Mouse (Mus musculus): ENCODE data around the gene Fkbp8. TPM values are rescaled to one million over a fixed set of nuclear protein-coding genes. Genes with fewer than 3 reads are reported as not detected.

The Fkbp8 gene
- polyA plus RNA-seq, 1 experiment from 2014 or later = 203 TPM

GRCm38 (mm10) chr8:70513441-70513840, 14.1 kb upstream of the Fkbp8 start:
- no peak overlapping the region for H3K4me3 ChIP-seq
- WGBS = 34% methylated on average over 2 of the region's 2 CpGs
- peaks cover 36% of the 10 kb centered on the region for H3K4me1 ChIP-seq (replicated peaks)
- no peak overlapping the region for H3K4me2 ChIP-seq
- H3K9me3 ChIP-seq (replicated peaks) = no peaks in the 10 kb centered on the region
- H3K27ac ChIP-seq = no peak overlapping the region
- no peak overlapping the region for H3K9ac ChIP-seq
- no peak for ATAC-seq (replicated peaks; ENCODE audit: insufficient number of reproducible peaks, insufficient read depth, low FRiP score, low read depth)
- H3K36me3 ChIP-seq = peaks cover 25% of the 10 kb centered on the region
- no peaks in the 10 kb centered on the region for H3K27me3 ChIP-seq

- H3K27ac ChIP-seq = no peak overlapping the region
- H3K4me1 ChIP-seq (replicated peaks) = peaks cover 18% of the 10 kb centered on the region
- no peaks in the 10 kb centered on the region for H3K27me3 ChIP-seq
- H3K36me3 ChIP-seq = peaks cover 30% of the 10 kb centered on the region
- H3K4me3 ChIP-seq = no peak overlapping the region
- ATAC-seq (replicated peaks; ENCODE audit: insufficient number of reproducible peaks, insufficient read depth, low FRiP score, low read depth) = no peak
- H3K9ac ChIP-seq = no peak overlapping the region
- H3K9me3 ChIP-seq (replicated peaks) = no peaks in the 10 kb centered on the region
- WGBS = 74% methylated on average over 10 of the region's 10 CpGs
- H3K4me2 ChIP-seq = no peak overlapping the region
These were observed 9.4 kb upstream of the Fkbp8 start for GRCm38 (mm10) chr8:70517940-70518643.

- 88% methylated on average over 6 of the region's 6 CpGs for WGBS
- Histone ChIP-seq H3K9me3 (replicated peaks) (no peaks in the 10 kb centered on the region), H3K36me3 (peaks cover 28% of the 10 kb centered on the region), H3K4me1 (replicated peaks) (peaks cover 15% of the 10 kb centered on the region), H3K27ac (no peak overlapping the region), H3K4me2 (no peak overlapping the region), H3K9ac (no peak overlapping the region), H3K4me3 (no peak overlapping the region), H3K27me3 (no peaks in the 10 kb centered on the region)
- ATAC-seq (replicated peaks; ENCODE audit: insufficient number of reproducible peaks, insufficient read depth, low FRiP score, low read depth) = no peak
These were observed 8.5 kb upstream of the Fkbp8 start for GRCm38 (mm10) chr8:70519043-70519442.

GRCm38 (mm10) chr8:70519606-70520005, 7.9 kb upstream of the Fkbp8 start:
- no peak overlapping the region for H3K9ac ChIP-seq
- no peak overlapping the region for H3K27ac ChIP-seq
- H3K27me3 ChIP-seq = no peaks in the 10 kb centered on the region
- no peak for ATAC-seq (replicated peaks; ENCODE audit: insufficient number of reproducible peaks, insufficient read depth, low FRiP score, low read depth)
- peaks cover 23% of the 10 kb centered on the region for H3K36me3 ChIP-seq
- peaks cover 13% of the 10 kb centered on the region for H3K4me1 ChIP-seq (replicated peaks)
- no peak overlapping the region for H3K4me3 ChIP-seq
- 52% methylated on average over 2 of the region's 2 CpGs for WGBS
- H3K9me3 ChIP-seq (replicated peaks) = no peaks in the 10 kb centered on the region
- H3K4me2 ChIP-seq = no peak overlapping the region

GRCm38 (mm10) chr8:70522592-70523403, 4.7 kb upstream of the Fkbp8 start:
- H3K36me3 ChIP-seq = peaks cover 14% of the 10 kb centered on the region; the same call in 1 of the 2 replicates
- H3K9me3 ChIP-seq (replicated peaks) = no peaks in the 10 kb centered on the region
- peak; percentile 82 for ATAC-seq (replicated peaks; ENCODE audit: insufficient number of reproducible peaks, insufficient read depth, low FRiP score, low read depth)
- peak overlapping the region; percentile 85 for H3K27ac ChIP-seq
- H3K27me3 ChIP-seq = no peaks in the 10 kb centered on the region
- H3K4me3 ChIP-seq = peak overlapping the region; percentile 76
- peak overlapping the region; percentile 75 for H3K9ac ChIP-seq
- peaks cover 16% of the 10 kb centered on the region for H3K4me1 ChIP-seq (replicated peaks)
- H3K4me2 ChIP-seq = peak overlapping the region; percentile 64
- under 1% methylated on average over 51 of the region's 51 CpGs for WGBS

- Histone ChIP-seq H3K9me3 (replicated peaks) (no peaks in the 10 kb centered on the region), H3K4me2 (peak overlapping the region; percentile 76), H3K4me1 (replicated peaks) (peaks cover 24% of the 10 kb centered on the region), H3K9ac (peak overlapping the region; percentile 94), H3K36me3 (peaks cover 24% of the 10 kb centered on the region), H3K27ac (peak overlapping the region; percentile 87), H3K27me3 (no peaks in the 10 kb centered on the region), H3K4me3 (peak overlapping the region; percentile 82)
- ATAC-seq (replicated peaks; ENCODE audit: insufficient number of reproducible peaks, insufficient read depth, low FRiP score, low read depth) = no peak
- WGBS = 1% methylated on average over 8 of the region's 8 CpGs
These were observed 413 bp upstream of the Fkbp8 start for GRCm38 (mm10) chr8:70527111-70527511.

- Histone ChIP-seq H3K27ac (peak overlapping the region; percentile 87), H3K36me3 (peaks cover 36% of the 10 kb centered on the region), H3K9ac (peak overlapping the region; percentile 94), H3K4me1 (replicated peaks) (peaks cover 19% of the 10 kb centered on the region), H3K4me2 (peak overlapping the region; percentile 76), H3K27me3 (no peaks in the 10 kb centered on the region), H3K9me3 (replicated peaks) (no peaks in the 10 kb centered on the region), H3K4me3 (peak overlapping the region; percentile 82)
- no peak for ATAC-seq (replicated peaks; ENCODE audit: insufficient number of reproducible peaks, insufficient read depth, low FRiP score, low read depth)
- WGBS = 20% methylated on average over 13 of the region's 13 CpGs
These were observed 766 bp downstream of the Fkbp8 start for GRCm38 (mm10) chr8:70528182-70528797.

- Histone ChIP-seq H3K36me3 (peaks cover 46% of the 10 kb centered on the region), H3K4me1 (replicated peaks) (peaks cover 16% of the 10 kb centered on the region), H3K27me3 (no peaks in the 10 kb centered on the region), H3K9ac (0 out of 2 replicates have a peak overlapping the region, but pooled peaks have one; percentile 14), H3K9me3 (replicated peaks) (no peaks in the 10 kb centered on the region), H3K4me2 (peak overlapping the region; percentile 8; the same call in 1 of the 2 replicates), H3K4me3 (0 out of 2 replicates have a peak overlapping the region, but pooled peaks have one; percentile 10), H3K27ac (no peak overlapping the region)
- WGBS = 68% methylated on average over 5 of the region's 5 CpGs
- no peak for ATAC-seq (replicated peaks; ENCODE audit: insufficient number of reproducible peaks, insufficient read depth, low FRiP score, low read depth)
These were observed 1.8 kb downstream of the Fkbp8 start for GRCm38 (mm10) chr8:70529299-70529698.

- Histone ChIP-seq H3K4me1 (replicated peaks) (peaks cover 16% of the 10 kb centered on the region), H3K9ac (no peak overlapping the region), H3K27me3 (no peaks in the 10 kb centered on the region), H3K4me3 (no peak overlapping the region), H3K27ac (no peak overlapping the region), H3K36me3 (peaks cover 50% of the 10 kb centered on the region), H3K9me3 (replicated peaks) (no peaks in the 10 kb centered on the region), H3K4me2 (no peak overlapping the region)
- WGBS = 89% methylated on average over 3 of the region's 3 CpGs
- no peak for ATAC-seq (replicated peaks; ENCODE audit: insufficient number of reproducible peaks, insufficient read depth, low FRiP score, low read depth)
These were observed 2.2 kb downstream of the Fkbp8 start for GRCm38 (mm10) chr8:70529741-70530161.

GRCm38 (mm10) chr8:70530314-70530713, 2.8 kb downstream of the Fkbp8 start:
- ATAC-seq (replicated peaks; ENCODE audit: insufficient number of reproducible peaks, insufficient read depth, low FRiP score, low read depth) = no peak
- H3K4me3 ChIP-seq = no peak overlapping the region
- H3K4me1 ChIP-seq (replicated peaks) = peaks cover 16% of the 10 kb centered on the region
- no peak overlapping the region for H3K9ac ChIP-seq
- no peaks in the 10 kb centered on the region for H3K27me3 ChIP-seq
- H3K27ac ChIP-seq = no peak overlapping the region
- no peak overlapping the region for H3K4me2 ChIP-seq
- no peaks in the 10 kb centered on the region for H3K9me3 ChIP-seq (replicated peaks)
- peaks cover 50% of the 10 kb centered on the region for H3K36me3 ChIP-seq
- 90% methylated on average over 2 of the region's 2 CpGs for WGBS

- Histone ChIP-seq H3K4me3 (no peak overlapping the region), H3K36me3 (peaks cover 66% of the 10 kb centered on the region), H3K27ac (no peak overlapping the region), H3K4me1 (replicated peaks) (peaks cover 9% of the 10 kb centered on the region), H3K4me2 (no peak overlapping the region), H3K9ac (no peak overlapping the region), H3K9me3 (replicated peaks) (no peaks in the 10 kb centered on the region), H3K27me3 (no peaks in the 10 kb centered on the region)
- 92% methylated on average over 12 of the region's 12 CpGs for WGBS
- no peak for ATAC-seq (replicated peaks; ENCODE audit: insufficient number of reproducible peaks, insufficient read depth, low FRiP score, low read depth)
These were observed 6.8 kb downstream of the Fkbp8 start for GRCm38 (mm10) chr8:70534281-70534680.

Measured in heart, embryonic 15.5 days (tissue).